Mouse (Mus musculus): ENCODE measurements around the gene Smn1. TPM values are rescaled to one million over a fixed set of nuclear protein-coding genes. Genes with fewer than 3 reads are reported as not detected.

Gene Smn1
- polyA plus RNA-seq (2015; fragmentation: Nextera tagmentation; extraction: Ambion mirVana), result 35.4 and 43.8 TPM in 2 replicates

DNA sequence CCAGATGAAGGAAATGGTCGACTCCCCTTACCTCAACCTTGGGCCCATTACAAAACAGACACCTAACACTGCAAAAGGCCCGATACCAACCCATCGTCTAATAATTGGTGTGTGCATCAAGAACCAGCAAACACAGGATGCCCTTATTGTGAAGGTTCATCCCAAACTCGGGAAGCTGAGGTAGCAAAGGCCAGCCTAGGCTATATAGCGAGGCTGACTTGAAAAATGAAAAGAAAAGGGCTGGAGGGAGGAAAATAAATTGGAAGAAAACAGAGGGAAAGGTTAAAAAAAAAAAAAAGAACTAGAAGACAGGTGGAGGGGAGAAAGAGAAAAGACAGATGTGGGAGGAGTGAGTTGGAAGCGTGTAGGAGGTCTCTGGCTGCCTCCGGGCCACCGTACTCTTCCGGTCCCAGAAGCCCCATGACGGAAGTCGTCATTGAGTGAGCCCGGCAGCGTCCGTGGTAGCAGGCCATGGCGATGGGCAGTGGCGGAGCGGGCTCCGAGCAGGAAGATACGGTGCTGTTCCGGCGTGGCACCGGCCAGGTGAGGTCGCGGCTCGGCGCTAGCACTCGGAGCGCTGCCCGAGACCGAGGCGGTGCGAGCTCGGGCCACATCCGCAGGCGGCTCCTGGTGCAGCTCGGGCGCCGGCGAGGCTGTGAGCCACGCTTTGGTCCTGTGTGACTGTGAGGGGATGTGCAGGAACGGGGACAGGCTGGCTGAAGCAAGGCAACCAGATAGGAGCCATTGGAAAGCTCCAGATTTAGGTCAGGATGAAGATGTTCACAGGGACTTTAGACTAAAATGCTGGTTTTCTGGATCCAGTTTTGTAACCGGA lies at the start of gene Smn1:
TSS of gene Smn1 (plus strand) at position 430 of the 835 bp plus-strand sequence.
- Histone ChIP-seq H3K27ac (ENCODE audit: low read depth, low read length) (peak within 1 kb of the TSS; percentile 75), H3K9ac (ENCODE audit: low read depth, low read length) (peak within 1 kb of the TSS; percentile 89), H3K4me1 (ENCODE audit: control insufficient read depth, insufficient read depth, low read depth, low read length) (peaks cover 11% of the 10 kb centered on the region), H3K27me3 (replicated peaks; ENCODE audit: control insufficient read depth, insufficient read depth, low read length) (no peaks in the 10 kb centered on the region), H3K4me3 (ENCODE audit: low read length) (peak within 1 kb of the TSS; percentile 99), H3K9me3 (ENCODE audit: control insufficient read depth, low read length) (no peaks in the 10 kb centered on the region), H3K4me2 (ENCODE audit: low read length) (peak within 1 kb of the TSS; percentile 98), H3K36me3 (ENCODE audit: control insufficient read depth, insufficient read depth, low read length) (peaks cover 20% of the 10 kb centered on the region)
- WGBS, result 4% methylated on average over 42 of the region's 42 CpGs
- ATAC-seq, result peak; percentile 99

DNA sequence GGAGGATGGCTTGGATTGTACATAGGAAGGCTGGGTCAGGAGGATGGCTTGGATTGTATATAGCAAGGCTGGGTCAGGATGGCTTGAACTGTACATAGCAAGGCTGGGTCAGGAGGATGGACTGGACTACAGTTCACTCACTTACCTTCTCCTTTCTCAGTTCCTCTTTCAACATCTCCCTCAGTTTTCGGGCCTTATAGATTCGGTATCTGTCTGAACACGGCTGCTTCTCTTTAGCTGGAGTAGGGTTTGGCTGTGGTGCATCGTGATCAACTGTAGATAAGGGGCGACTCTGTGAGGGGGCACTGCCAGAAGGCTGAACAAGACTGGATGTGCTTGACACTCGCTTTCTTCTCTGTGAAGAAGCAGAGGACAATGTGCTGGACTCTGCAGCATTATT lies 25.8 kb upstream of the Smn1 start:
- Histone ChIP-seq H3K27ac (ENCODE audit: low read depth, low read length) (no peak overlapping the region), H3K4me1 (ENCODE audit: control insufficient read depth, insufficient read depth, low read depth, low read length) (peaks cover 11% of the 10 kb centered on the region), H3K9me3 (ENCODE audit: control insufficient read depth, low read length) (no peaks in the 10 kb centered on the region), H3K27me3 (replicated peaks; ENCODE audit: control insufficient read depth, insufficient read depth, low read length) (no peaks in the 10 kb centered on the region), H3K4me2 (ENCODE audit: low read length) (no peak overlapping the region), H3K4me3 (ENCODE audit: low read length) (no peak overlapping the region), H3K36me3 (ENCODE audit: control insufficient read depth, insufficient read depth, low read length) (peaks cover 24% of the 10 kb centered on the region), H3K9ac (ENCODE audit: low read depth, low read length) (no peak overlapping the region)
- WGBS, result 90% methylated on average over 6 of the region's 6 CpGs
- ATAC-seq, result no peak

DNA sequence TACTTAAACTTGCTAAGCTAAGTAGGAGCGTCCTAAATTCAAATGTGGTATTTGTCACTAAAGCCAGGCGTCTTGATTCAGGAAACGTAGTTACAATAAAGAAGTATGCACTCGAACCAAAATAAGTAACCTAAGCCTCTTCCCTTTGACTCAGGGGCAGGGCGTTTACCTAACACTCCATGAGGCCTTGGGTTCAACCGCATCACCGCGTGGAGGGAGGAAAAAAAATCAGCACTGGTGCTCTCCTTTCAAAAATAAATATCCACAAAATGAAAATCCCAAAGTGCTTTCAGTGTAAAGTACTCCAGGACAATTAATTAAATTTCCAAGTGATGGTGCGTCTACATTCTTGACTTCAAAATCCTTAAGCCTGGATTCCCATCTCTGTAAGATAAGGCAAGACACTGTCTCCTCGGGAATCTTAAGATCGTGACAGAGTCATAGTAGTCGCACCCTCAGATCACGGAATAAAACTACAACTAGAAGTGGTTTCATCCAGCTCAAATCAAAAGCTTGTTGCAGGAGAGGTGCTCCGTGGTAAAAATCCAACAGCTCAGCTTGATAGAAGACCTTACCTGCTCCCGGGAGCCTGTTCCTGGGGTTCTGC lies 21.5 kb upstream of the Smn1 start:
- Histone ChIP-seq H3K4me3 (ENCODE audit: low read length) (peak overlapping the region; percentile 100), H3K4me2 (ENCODE audit: low read length) (peak overlapping the region; percentile 92), H3K4me1 (ENCODE audit: control insufficient read depth, insufficient read depth, low read depth, low read length) (peaks cover 18% of the 10 kb centered on the region), H3K36me3 (ENCODE audit: control insufficient read depth, insufficient read depth, low read length) (0 out of 2 replicates have a peak, but pooled peaks cover 2% of the 10 kb centered on the region), H3K9ac (ENCODE audit: low read depth, low read length) (peak overlapping the region; percentile 91), H3K27ac (ENCODE audit: low read depth, low read length) (peak overlapping the region; percentile 81), H3K9me3 (ENCODE audit: control insufficient read depth, low read length) (no peaks in the 10 kb centered on the region), H3K27me3 (replicated peaks; ENCODE audit: control insufficient read depth, insufficient read depth, low read length) (no peaks in the 10 kb centered on the region)
- ATAC-seq, result no peak; the same call in 1 of the 2 replicates
- WGBS, result 9% methylated on average over 14 of the region's 15 CpGs

DNA sequence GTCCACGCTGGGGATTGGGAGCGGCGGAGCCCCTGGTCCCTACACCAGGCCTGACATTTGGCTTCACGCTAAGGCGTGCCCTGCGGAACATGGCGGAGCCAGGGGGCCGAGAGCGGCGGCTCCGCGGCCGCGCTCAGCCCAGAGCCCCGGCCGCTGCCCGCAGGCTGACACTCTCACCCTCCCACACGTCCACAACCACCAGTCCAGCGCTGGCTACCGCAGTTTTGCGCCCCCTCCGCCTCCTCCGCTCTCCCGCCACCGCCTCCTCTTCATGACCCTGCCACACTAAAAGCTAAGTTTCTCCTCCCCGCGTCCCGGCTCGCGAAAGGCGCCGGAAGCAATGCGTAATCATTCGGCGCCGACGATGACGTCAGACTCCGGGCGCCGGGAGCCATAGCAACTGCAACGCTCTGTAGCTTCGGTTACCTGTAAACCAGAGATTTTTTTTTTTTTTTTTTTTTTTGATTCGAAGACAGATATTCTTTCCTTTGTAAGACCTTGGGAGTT lies 20.9 kb upstream of the Smn1 start, which contains the start of gene Bdp1:
TSS of gene Bdp1 (minus strand) at position 323 of the 507 bp plus-strand sequence.
- peak within 1 kb of the TSS; percentile 81 for H3K27ac ChIP-seq (ENCODE audit: low read depth, low read length)
- WGBS, result under 1% methylated on average over 40 of the region's 44 CpGs
- ATAC-seq, result peak; percentile 80
- peaks cover 21% of the 10 kb centered on the region for H3K4me1 ChIP-seq (ENCODE audit: control insufficient read depth, insufficient read depth, low read depth, low read length)
- peak within 1 kb of the TSS; percentile 91 for H3K9ac ChIP-seq (ENCODE audit: low read depth, low read length)
- no peaks in the 10 kb centered on the region for H3K36me3 ChIP-seq (ENCODE audit: control insufficient read depth, insufficient read depth, low read length)
- no peaks in the 10 kb centered on the region for H3K27me3 ChIP-seq (replicated peaks; ENCODE audit: control insufficient read depth, insufficient read depth, low read length)
- no peaks in the 10 kb centered on the region for H3K9me3 ChIP-seq (ENCODE audit: control insufficient read depth, low read length)
- peak within 1 kb of the TSS; percentile 92 for H3K4me2 ChIP-seq (ENCODE audit: low read length)
- peak within 1 kb of the TSS; percentile 100 for H3K4me3 ChIP-seq (ENCODE audit: low read length)

DNA sequence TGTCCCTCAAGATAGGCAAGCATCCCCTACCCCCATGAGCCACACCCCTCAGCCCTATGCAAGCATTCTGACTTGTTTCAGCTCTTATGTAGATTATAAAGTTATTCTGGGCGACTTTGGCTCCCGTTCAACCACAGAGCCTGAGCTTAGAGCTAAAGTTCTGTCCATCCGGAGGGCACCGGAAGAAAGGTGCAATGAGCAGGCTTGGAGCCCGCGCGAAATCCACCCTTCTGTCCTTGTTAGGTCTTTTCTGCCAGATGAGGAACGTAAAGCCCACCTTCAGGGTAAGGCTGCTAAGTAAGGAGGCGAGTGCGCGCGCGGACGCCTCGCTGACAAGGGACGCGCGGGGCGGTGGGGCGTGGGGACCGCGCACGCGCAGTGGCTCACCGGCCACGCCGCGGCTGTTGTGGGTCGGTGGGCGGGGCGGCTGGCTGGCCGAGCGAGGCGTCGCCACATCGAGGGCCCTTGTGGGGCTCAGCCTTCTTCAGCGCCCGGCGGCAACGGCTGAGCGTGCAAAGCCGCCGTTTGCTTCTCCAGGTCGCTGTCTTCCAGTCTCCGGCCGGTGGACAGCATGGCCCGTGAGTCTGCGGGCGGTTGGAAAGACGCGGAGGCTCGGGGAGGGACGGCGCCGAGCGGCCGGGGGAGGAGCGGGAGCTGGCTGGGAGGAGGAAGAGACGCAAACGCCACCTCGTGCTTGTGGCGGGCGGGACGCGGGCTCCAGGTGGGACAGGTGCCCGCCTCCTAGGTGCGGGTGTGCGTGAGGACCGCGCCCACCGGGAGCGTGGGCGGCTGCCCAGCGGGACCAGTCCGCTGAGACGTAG lies 16.8 kb upstream of the Smn1 start, which contains the start of gene Serf1:
TSS of gene Serf1 (plus strand) at position 361 of the 821 bp plus-strand sequence.
- ATAC-seq, result peak; percentile 83
- WGBS, result under 1% methylated on average over 74 of the region's 76 CpGs

DNA sequence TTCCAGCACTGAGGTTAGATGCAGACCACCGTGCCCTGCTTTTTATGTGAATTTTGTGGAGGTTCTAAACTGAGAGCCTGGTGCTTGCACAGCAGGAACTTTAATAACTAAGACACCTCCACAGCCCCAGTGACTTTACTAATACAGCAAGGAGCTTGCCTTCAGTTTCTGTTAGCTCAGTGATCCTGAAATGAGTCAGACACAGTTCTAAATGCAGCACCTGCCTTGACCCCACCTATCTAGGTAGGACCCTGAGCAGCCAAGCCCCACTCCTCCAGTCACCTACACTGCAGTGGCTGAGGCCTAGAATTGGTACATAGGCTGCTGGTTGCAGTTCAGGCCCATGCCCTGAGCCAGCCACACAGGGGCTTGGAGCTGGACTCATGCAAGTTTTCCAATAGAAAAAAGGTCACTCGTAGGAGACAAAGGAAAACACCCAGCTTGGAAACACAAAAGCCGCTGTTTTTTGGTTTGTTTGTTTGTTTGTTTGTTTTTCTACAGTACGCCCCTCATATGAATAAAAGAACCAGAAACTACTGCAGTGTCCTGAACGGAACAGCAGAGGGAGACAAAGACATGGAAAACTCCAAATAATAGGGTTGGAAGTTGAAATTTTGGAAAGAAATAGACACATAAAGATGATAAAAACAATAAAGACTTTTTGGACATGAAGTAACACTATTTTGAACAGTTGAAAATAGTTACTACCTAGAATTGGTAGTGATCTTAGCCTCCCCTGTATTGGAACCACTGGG lies 12.3 kb upstream of the Smn1 start:
- Histone ChIP-seq H3K36me3 (ENCODE audit: control insufficient read depth, insufficient read depth, low read length) (peaks cover 14% of the 10 kb centered on the region), H3K4me3 (ENCODE audit: low read length) (no peak overlapping the region), H3K27me3 (replicated peaks; ENCODE audit: control insufficient read depth, insufficient read depth, low read length) (no peaks in the 10 kb centered on the region), H3K4me1 (ENCODE audit: control insufficient read depth, insufficient read depth, low read depth, low read length) (peaks cover 12% of the 10 kb centered on the region), H3K4me2 (ENCODE audit: low read length) (no peak overlapping the region), H3K9me3 (ENCODE audit: control insufficient read depth, low read length) (no peaks in the 10 kb centered on the region), H3K9ac (ENCODE audit: low read depth, low read length) (no peak overlapping the region), H3K27ac (ENCODE audit: low read depth, low read length) (no peak overlapping the region)
- ATAC-seq, result no peak
- WGBS, result 47% methylated on average over 5 of the region's 5 CpGs

More for the DNA sequence above, 16.8 kb upstream of the Smn1 start, which contains the start of gene Serf1:
- Histone ChIP-seq H3K4me1 (ENCODE audit: control insufficient read depth, insufficient read depth, low read depth, low read length) (peaks cover 20% of the 10 kb centered on the region), H3K9me3 (ENCODE audit: control insufficient read depth, low read length) (no peaks in the 10 kb centered on the region), H3K9ac (ENCODE audit: low read depth, low read length) (peak within 1 kb of the TSS; percentile 90), H3K36me3 (ENCODE audit: control insufficient read depth, insufficient read depth, low read length) (no peaks in the 10 kb centered on the region; the same call in 1 of the 2 replicates), H3K27ac (ENCODE audit: low read depth, low read length) (peak within 1 kb of the TSS; percentile 72), H3K27me3 (replicated peaks; ENCODE audit: control insufficient read depth, insufficient read depth, low read length) (no peaks in the 10 kb centered on the region), H3K4me2 (ENCODE audit: low read length) (peak within 1 kb of the TSS; percentile 89), H3K4me3 (ENCODE audit: low read length) (peak within 1 kb of the TSS; percentile 80)

DNA sequence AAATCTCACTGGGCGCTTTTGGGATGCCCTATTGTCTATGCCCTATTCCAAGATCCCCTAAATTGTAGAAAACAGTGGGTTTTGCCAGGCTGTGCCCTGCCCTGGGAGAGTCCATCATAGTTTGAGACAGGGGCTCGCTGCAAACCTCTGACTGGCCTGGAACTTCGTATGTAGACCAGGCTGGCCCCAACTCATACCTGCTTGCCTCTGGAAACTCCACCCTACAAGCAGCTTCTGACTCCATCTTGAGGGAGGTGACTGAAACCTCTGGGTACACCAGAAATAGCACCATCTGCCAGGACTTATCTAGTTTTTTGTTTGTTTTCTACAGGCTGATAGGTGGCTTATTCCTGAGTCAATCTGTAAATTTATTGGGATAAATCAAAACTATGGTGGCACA lies 682 bp upstream of the Smn1 start:
- Histone ChIP-seq H3K4me3 (ENCODE audit: low read length) (peak overlapping the region; percentile 99), H3K36me3 (ENCODE audit: control insufficient read depth, insufficient read depth, low read length) (peaks cover 16% of the 10 kb centered on the region), H3K4me2 (ENCODE audit: low read length) (peak overlapping the region; percentile 98), H3K9ac (ENCODE audit: low read depth, low read length) (no peak overlapping the region), H3K9me3 (ENCODE audit: control insufficient read depth, low read length) (no peaks in the 10 kb centered on the region), H3K27ac (ENCODE audit: low read depth, low read length) (no peak overlapping the region), H3K27me3 (replicated peaks; ENCODE audit: control insufficient read depth, insufficient read depth, low read length) (no peaks in the 10 kb centered on the region), H3K4me1 (ENCODE audit: control insufficient read depth, insufficient read depth, low read depth, low read length) (peaks cover 11% of the 10 kb centered on the region)
- ATAC-seq, result peak; percentile 16
- 85% methylated on average over 3 of the region's 3 CpGs for WGBS

DNA sequence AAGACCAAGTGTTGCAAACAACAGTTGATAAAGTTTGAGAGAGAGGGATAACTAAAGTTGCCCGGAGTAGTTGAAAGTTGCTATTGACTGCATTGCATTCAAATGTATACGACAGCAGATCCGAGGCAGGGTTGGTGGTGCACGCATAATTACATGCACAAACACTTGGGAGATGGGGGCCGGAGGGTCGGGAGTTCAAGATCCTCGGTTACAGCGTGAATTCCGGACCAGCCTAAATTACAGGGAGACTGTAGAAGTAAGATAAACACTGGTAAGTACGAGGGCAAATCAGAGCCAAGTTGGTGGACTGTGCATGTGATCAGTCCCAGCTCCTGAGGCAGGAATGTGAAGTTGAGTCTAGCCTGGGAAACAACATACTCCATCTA lies 599 bp downstream of the Smn1 start:
- no peaks in the 10 kb centered on the region for H3K9me3 ChIP-seq (ENCODE audit: control insufficient read depth, low read length)
- no peak overlapping the region for H3K27ac ChIP-seq (ENCODE audit: low read depth, low read length)
- H3K9ac ChIP-seq (ENCODE audit: low read depth, low read length), result peak overlapping the region; percentile 89
- H3K4me2 ChIP-seq (ENCODE audit: low read length), result peak overlapping the region; percentile 98
- peak; percentile 38 for ATAC-seq
- no peaks in the 10 kb centered on the region for H3K27me3 ChIP-seq (replicated peaks; ENCODE audit: control insufficient read depth, insufficient read depth, low read length)
- H3K4me1 ChIP-seq (ENCODE audit: control insufficient read depth, insufficient read depth, low read depth, low read length), result peaks cover 11% of the 10 kb centered on the region
- peaks cover 20% of the 10 kb centered on the region for H3K36me3 ChIP-seq (ENCODE audit: control insufficient read depth, insufficient read depth, low read length)
- H3K4me3 ChIP-seq (ENCODE audit: low read length), result peak overlapping the region; percentile 99
- WGBS, result 2% methylated on average over 10 of the region's 10 CpGs

Measured in hindbrain, embryonic 16.5 days (tissue).